Mouse (Mus musculus) right cerebral cortex, postnatal 4 days (tissue): ENCODE measurements around the gene Ephb2.

Experiments
- DNase-seq: peaks from one replicate; pipeline ENCODE4 v3.0.0-alpha.2; 2022

The Ephb2 gene

GRCm38 (mm10) chr4:136834815-136835620 lies 770 bp downstream of the Ephb2 start:
- peak; percentile 58 for DNase-seq

DNA sequence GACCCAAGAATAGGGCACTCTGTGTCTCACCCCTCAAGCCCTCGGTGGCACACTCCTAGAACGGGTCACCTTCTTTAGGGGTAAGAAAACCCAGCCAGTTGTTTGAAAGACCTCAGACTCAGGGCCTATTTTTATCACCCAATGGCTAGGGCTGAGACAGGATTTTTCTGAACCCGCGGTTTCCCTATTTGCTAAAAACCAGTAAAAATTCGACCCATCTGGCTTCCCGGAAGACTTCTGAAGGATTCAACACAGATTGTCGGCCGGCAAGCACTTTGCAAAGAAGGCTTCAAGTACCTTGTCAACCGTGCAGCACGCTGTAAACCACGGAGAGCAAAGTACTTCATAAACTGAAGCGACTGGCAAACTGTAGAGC lies 1.4 kb downstream of the Ephb2 start:
- no peak for DNase-seq

- DNase-seq, result peak; percentile 50
Measured at GRCm38 (mm10) chr4:136833619-136834351, 2.0 kb downstream of the Ephb2 start.

- no peak for DNase-seq
Measured at GRCm38 (mm10) chr4:136832559-136833232, 3.1 kb downstream of the Ephb2 start.

- DNase-seq, result no peak
Measured at GRCm38 (mm10) chr4:136830272-136830823, 5.4 kb downstream of the Ephb2 start.

DNA sequence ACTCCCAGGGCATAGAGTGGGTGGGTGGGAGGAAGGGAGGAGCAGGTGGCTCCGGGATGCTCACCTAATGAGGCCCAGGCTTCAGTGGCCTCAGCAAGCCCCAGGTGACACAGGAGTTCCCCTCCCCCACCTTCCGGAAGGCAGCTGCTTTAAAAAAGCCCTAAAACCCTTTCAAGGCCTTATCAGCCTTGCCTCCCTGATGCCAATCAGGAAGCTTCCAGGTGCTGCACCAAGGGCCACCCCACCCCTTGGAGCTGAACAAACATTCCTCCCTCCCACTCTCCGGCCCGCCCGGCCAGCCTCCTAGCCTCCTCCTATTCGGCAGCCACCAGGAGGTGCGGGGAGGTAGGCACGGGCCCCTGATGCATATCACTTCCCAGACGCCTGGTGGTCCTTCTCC lies 6.0 kb downstream of the Ephb2 start:
- no peak for DNase-seq

DNA sequence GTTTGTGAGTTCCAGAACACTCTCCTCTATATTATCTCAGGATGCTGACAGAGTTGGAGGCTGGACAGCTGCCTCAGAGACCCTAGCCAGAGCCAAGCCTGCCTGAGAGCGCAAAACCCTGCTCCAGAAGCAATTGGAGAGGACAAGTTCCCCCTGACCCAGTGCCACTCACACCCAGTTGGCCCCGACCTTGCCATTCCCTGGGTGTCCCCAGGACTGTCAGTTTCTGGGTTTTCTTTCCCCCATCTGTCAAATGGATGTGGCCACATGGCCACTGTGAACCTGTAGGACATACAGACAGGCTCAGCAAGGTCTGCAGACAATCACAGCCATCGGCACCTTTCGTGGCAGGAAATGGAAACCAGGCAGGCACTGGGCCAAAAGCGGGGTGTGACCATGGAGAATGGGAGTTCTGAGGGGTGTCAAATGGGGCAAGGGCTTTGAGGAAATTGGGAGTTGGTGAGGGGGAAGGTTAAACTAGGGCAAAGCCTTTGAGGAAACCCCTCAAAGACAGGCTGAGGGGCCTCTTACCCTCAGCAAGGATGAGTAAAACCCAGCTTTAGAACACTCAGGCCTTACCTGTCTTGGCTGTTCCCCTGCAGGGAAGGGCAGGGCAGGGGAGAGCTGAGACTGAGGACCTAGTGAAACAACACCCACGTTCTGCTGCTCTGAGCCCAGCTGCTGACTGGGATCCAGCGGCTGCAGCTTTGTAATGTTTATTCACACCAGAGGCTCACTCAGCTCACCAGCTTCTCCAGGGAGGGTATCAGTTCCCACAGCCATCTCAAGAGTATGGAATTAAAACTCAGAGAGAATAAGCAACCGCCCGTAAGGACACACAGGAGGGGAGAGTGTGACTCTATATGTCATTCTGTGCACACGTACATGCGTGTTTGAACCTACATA lies 6.9 kb downstream of the Ephb2 start:
- no peak for DNase-seq

DNA sequence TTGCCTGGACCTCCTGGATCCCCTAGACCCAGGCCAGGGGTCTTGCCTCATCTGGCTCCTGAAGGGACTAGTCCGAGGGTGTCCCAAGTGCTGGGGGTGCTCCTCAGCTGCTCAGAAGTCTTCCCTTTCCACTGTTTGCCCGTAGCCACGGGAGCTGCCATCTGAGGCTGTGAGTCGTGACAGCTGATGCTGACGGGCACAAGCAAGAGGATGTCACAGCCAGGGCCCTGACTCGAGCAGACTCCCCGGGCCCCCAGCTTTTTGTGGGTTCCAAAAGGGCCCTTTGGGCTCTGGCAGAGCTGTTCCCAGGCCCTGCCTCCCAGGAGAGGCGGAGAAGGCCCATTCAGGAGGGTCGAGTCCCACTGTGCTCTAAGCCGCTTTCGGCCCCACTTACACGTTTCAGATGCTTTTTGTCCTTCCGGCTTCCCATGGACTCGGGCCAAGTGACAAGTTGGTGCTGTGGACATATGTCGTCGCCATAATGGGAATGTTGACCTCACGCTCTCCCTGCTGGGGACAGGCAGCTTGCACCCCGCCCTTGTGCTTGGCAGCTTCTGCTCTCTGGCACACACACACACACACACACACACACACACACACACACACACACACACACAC lies 10.7 kb downstream of the Ephb2 start:
- no peak for DNase-seq

DNA sequence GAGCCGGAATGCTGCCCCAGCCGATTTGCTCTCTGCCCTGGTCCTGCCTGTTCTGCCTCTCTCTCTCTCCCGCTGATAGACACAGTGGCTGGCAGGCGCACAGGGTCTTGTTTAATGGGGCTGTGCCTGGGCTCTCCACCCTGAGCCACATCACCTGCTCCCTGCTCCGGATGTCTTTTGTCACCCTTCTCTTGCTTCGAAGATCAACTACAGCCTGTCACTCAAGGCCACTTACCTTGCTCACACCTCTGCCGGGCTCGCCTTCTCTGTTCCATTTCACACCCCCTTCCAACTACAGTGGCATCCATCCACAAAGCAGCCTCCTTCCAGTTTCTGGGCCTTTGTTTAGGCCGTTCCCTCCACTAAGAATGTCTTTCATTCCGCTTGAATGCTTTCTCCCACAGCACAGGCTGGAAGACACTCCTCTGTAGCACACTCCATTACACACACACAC lies 15.7 kb downstream of the Ephb2 start:
- no peak for DNase-seq

DNA sequence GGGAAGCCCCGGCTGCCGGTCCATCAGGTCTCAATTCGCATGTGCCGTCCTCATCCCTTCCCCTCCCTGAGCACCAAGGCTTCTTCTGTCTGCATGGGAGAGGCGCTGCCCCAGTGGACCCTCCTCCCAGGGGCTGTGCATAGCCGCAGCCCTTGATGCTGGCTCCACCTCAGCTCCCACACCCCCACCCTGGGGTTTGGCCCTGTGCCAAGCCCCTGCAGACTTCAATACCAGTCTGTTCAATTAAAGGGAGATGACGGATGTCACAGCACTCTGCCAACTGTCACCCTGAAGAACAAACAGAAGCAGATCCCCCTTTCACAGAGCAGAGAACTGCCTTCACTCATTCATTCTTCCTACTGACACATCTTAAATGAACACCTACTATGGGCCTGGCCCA lies 19.1 kb downstream of the Ephb2 start:
- peak; percentile 67 for DNase-seq

GRCm38 (mm10) chr4:136815364-136815763 lies 20.4 kb downstream of the Ephb2 start:
- DNase-seq, result no peak

DNA sequence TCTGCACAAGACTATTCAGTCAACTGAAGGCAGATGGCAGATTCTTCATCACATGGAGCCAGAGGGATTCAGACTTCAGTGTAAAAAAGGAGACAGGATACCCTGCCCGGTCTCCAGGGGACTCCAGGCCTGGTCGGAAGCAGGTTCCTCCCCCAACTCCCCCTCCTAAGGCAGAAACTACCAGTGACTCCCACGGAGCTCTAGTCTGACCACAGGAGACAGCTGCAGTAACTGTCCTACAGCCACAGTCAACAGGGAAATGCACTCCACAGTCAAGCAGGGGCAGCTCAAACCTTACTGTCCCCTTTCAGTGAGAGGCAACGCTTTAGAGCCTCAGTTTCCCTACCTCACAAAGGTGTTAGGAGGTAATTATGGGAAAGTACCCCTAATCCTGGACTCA lies 23.2 kb downstream of the Ephb2 start:
- no peak for DNase-seq

GRCm38 (mm10) chr4:136811596-136811995 lies 24.2 kb downstream of the Ephb2 start:
- DNase-seq, result no peak

GRCm38 (mm10) chr4:136808478-136808877 lies 27.3 kb downstream of the Ephb2 start:
- no peak for DNase-seq

GRCm38 (mm10) chr4:136807448-136808009 lies 28.3 kb downstream of the Ephb2 start:
- no peak for DNase-seq

- peak; percentile 58 for DNase-seq
Measured at GRCm38 (mm10) chr4:136806254-136806653, 29.5 kb downstream of the Ephb2 start.

DNA sequence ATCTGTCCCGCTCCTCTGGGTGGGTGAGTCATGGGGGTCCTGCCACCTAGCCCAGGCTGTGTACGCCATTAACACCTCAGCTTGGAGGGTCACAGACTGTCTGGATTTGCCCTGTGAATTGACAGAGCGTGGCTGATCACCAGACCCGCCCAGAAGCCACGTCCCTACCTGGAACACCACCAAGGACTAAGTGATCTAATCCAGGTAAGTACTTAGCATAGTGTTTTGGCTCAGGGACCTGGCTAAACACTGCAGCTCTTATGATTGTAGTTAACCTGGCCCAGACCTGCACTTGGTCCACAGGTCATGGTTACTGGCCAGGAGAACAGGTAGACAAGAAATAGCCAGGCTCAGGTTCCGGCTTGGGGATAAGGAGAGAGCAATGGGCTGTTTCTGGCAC lies 31.4 kb downstream of the Ephb2 start:
- no peak for DNase-seq

- DNase-seq, result no peak
Measured at GRCm38 (mm10) chr4:136802446-136802845, 33.3 kb downstream of the Ephb2 start.

- DNase-seq, result no peak
Measured at GRCm38 (mm10) chr4:136801944-136802343, 33.8 kb downstream of the Ephb2 start.

DNA sequence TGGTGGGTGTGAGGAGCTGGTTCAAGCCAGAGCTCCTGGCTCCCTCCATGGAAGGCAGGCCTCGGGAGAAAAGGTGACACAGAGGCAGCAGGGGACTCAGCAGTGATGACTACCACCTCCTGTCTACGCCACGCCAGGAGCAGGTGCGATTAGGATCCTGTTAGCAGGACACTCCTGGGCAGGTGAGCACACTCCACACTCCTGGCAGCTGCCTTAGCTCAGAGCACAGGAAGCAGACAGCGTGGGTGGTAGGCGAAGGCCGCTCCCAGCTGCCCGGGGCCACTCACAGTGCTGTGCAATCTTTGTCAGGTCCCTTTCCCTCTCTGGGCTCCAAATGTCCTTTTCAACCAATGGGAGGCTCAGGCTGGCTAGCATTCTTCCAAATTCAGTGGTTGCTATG lies 34.3 kb downstream of the Ephb2 start:
- no peak for DNase-seq

DNA sequence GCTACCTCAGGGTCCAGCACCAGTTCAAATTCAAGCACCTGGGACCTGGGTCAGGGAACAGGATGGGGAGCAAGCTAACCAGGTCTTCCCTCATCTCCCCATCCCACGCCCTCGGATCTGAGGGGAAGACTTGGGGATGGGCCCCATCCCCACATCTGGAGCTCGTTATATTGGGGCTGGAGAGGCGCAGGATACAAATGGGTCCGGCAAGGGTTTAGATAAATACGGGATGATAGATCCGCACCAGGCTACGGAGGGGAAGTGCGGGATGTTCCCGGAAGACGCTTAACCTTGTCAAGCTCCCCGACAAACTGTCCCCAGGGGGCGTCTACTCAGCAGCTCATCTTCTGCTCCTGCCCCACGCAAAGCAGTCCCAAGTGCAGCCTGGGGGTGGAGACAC lies 35.4 kb downstream of the Ephb2 start:
- DNase-seq, result no peak
